Mouse (Mus musculus) urinary bladder, adult 18-20 months (tissue): ENCODE data around the gene Ap2a1.
"Not testable (repeated sequence)": the region's sequence is repeated elsewhere in the genome, so short reads cannot be mapped to it uniquely, and the experiment has no call there.

Experiments
- DNase-seq, 2 experiments: peaks; one replicate each; pipeline ENCODE4 v3.0.0; 2022; ENCODE audit warnings: low spot score in 2 of 2, mixed read lengths in 2 of 2

Ap2a1 gene

DNA sequence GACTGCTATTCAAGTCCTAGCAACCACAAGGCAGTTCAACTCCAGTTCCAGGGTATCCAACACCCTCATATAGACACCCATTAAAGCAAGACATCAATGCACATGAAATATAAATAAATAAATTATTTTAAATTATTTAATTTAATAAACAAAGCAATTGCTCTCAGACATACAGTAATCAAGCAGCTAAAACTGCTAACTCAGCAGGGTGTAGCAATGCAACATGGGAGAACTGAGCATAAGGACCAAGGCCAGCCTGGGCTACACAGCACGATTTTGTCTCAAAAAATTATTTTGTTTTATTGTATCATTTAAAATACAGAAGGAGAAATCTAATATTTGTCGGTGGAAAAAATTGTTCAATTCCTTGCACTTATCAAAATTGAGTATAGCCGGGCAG lies 35.1 kb downstream of the Ap2a1 start:
- DNase-seq, result no peak

DNA sequence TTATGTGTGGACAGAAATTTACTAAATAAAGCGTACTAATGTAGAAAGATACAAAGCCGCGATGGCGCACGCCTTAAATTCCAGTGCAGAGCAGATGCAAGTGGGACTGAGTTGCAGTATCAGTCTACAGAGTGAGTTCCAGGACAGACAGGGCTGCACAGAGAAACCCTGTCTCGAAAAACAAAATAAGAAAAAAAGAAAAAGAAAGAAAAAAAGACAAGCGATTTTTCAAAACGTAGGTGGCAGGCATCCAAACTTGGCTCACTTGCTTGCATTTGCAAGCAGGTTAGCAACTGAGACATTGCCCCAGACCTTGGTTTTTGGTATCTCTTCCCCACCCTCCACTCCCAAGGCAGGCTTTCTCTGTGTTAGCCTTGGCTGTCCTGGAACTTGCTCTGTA lies 36.1 kb downstream of the Ap2a1 start:
- no peak for DNase-seq

DNA sequence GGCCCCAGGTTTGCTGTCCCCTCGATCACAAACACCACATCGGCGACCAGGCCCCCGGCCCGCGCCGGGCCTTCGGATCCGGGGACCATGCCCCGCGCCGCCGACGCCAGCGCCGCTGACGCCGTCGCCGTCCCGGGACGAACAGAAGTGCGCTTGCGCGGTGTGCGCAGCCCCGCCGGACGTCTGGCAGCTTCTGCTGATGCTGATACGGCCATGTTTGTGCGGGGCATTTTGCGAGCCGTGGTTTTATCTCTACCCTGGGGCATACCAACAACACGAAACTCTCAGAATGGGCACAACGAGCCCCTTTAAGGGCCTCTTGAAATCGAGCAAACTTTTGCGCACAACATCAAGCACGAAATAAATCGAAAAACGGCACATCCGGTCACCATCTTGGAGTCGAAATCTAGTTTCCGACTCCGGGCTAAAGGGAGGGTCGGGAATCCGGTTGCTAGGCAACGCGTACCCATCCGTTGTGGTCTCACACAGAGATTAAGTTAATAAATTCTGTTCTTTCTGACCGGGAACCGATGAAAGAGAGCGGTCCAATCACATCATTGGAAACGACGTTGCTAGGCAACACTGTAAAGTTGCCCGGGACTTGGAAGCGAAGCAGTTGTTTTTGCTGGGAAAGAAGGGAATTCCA lies 36.9 kb downstream of the Ap2a1 start, which contains the start of gene Med25:
Med25 (minus strand) TSS at position 437 of the 646 bp plus-strand sequence.
- DNase-seq, result peak; percentile 84 to 85

DNA sequence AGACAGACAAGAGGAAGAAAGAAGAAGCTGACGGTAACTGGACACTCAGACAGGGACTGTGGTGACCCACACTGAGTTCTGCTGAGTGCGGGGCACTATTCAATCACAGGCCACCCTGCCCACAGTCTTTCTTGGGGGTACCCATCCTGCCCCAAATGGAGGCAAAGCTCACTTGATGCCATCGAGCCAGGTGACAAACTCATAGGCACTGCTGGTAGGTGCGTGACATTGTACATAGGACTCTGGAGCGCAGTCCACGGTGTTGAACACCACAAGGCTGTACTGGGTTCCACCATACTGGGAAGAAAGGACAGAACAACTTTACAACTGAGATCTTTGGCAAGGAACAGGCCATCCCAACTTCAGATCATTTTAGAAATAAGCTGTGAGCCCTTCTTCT lies 37.7 kb downstream of the Ap2a1 start:
- no peak for DNase-seq

DNA sequence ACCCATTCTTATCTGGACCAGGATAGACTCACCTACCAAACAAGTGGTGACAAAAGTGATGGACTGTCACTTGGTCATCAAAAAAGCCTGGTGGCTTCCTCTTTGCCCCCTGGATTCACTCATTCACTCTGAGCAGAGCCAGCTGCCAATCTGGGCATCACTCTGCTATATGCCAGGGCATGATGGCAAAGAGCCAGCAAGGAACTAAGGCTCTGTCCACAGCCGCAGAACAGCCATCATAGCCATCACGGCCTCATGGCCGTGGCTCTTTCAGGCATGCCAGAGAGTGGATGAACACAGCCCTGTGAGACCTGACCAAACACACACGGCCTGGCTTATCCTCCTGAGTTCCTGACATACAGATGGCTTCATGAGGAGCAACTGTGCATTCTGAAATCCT lies 38.6 kb downstream of the Ap2a1 start:
- no peak for DNase-seq

DNA sequence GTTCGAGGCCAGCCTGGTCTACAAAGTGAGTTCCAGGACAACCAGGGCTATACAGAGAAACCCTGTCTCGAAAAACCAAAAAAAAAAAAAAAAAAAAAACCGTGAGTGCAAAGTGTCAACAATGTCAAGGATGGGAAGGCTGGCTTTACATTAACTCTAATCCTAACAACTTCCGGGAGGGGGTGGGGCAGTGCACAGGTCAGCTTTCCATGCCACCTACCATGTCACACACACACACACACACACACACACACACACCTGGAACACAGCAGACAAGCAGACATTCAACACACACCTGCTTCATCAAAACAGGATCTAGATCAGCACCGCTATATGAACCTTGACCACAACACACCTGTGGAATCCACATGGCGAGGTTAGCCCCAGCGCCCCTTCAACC lies 39.1 kb downstream of the Ap2a1 start:
- no peak for DNase-seq

DNA sequence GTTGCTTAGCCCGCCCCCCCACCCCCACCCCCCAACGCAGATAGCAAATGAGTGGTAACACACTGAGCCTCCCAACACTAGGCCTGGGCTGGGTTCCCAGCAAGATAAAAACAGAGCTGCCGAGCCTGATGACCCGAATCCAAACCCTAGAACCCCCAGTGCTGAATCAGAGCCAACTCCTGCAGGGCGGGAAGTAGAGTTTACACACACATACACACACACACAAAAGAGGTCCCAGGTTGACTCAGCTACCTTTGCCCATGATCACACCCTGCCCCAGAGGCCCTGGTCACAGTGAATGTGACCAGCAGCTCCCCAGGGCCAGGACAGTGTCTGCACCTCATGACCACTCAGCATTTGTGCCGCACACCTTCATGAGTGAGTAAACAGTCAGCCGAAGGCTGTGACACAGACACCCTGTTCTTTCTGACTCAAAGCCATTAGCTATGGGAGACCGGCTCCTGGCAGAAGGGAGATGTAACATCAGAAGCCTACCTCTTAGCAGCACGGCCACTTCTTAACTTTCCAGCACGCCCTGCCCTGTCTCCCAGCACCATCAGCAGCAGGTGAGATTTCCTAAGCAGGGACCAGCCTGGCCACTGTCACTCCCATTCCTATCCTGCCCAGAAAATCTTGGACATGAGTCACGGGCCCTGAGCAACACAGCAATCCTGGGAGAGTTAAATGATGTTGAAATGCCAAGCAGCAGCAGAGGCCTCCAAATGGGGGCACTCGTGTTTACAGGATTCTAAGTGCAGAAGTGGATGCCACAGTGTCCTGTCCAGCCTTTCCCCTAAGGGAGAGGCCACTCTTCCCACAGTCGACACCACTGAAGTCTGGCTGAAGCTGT lies 40.8 kb downstream of the Ap2a1 start:
- DNase-seq, result no peak

DNA sequence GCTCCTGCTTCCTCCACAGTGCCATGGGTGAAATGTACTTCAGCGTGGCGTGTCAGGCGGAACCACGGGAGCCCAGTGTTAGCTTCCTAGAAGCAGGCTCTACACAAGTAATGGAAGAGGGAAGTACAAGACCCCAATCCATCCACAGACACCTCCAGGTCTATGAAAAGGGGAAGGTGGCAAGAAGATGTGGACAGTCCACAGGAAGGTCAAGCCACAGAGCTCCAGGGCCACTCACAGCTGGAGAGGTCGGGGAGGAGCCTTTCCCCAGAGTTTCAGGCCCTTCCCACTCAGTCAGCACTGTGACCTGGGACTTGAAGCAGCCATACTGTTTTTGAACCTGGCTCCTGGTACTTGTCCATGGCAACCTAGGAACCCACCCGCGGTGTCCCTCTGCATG lies 42.3 kb downstream of the Ap2a1 start:
- DNase-seq, result no peak

DNA sequence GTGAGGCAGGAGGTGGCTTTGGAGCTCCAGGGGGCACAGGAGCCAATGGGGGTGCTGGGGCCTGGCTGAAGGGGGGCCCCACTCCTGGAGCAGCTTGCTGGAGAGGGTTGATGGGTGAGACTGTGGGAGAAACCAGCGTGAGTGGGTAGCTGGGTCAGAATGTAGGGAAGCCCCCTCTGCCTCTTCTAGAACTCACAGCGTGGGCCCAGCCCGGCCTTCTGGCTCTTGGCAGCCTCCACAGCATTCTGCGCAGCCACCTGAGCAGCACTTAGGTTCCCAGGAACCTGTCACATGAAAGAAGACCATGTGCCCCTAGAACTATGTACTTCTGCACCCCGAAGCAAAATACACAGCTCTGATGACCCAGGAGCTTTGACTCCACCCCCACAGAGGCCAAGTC lies 44.7 kb downstream of the Ap2a1 start:
- DNase-seq, result no peak

DNA sequence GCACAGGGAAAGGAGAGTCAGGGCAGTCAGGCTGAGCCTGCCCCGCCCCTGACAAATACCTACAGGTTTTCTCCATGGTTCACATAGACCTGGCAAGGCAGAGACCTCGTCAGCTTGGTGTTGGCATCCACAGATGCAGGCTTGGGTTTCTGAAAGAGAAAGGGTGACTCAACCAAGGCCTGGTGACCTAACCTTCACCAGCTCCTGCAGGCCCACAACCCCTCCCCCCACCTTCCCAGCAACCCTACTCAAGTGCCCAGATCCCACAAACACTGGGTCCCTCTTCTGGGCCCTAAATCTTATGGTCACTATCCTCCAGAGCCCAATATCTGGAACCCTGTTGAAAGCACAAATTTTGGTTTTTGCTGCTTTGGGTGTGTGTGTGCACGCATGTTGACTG lies 46.3 kb downstream of the Ap2a1 start:
- DNase-seq, result no peak

DNA sequence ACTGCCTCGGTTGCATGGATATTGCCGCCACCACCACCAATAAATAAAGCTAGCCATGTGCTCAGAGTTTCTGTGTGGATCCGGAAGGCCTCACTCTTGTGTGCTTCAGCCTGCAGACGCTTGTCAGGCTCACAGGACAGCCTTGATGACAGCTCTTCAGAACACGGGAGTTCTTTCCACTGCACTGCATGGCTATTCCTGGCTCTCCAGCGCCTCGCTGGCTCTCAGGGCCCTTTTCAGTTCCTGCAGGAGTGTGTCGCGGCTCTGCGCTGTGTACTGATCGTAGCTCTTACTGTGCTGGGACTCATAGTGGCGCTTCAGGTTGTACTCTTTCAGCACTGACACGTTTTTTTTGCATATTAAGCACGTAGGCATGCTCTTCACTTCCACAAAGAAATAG lies 51.5 kb downstream of the Ap2a1 start:
- DNase-seq, result no peak

DNA sequence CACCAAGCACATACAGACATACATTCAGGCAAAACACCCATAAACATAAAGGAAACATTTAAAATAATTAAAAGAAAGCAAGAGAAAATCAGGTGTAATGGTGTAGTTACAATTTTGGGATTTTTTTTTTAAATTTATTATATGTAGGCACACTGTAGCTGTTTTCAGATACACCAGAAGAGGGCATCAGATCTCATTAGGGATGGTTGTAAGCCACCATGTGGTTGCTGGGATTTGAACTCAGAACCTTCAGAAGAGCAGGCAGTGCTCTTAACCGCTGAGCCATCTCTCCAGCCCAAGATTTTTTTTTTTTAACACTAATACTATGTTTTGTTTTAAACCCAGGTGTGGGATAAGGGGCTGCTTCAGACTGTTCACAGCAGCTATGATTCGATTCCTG lies 57.5 kb downstream of the Ap2a1 start:
- DNase-seq, result not testable (repeated sequence)

DNA sequence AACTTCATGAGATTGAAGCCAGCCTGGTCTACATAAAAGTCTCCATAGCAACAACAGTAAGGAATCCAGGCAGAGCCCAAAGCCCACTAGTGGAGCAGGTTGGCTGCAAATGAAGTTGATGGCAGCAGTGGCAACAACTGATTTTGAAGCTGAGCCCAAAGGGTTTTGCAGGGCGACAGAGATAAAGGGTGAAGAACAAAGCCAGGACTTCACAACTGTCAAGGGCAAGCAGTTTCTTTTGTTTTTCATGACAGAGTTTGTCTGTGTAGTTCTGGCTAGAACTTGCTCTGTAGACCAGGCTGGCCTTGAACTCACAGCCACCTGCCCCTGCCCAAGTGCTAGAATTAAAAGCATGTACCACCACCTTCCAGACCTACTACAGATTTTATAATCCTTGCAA lies 58.1 kb downstream of the Ap2a1 start:
- no peak for DNase-seq

DNA sequence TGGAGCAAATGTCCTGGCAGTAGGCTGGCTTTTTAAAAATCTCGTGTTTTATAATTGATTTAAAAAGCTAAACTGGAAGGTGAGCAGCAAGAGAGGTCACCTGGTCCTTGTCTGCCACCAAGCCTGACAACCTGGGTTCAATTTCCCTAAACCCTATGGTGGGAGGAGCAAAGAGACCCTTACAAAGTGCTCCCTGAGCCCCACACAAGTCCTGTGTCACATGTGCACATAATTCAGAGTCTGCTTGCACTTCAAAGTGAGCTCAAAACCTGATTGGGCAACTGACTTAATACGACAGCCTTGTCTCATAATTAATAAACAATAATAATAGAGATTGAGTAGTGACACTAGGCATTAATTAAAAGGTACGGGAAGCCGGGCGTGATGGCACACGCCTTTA lies 58.7 kb downstream of the Ap2a1 start:
- no peak for DNase-seq

DNA sequence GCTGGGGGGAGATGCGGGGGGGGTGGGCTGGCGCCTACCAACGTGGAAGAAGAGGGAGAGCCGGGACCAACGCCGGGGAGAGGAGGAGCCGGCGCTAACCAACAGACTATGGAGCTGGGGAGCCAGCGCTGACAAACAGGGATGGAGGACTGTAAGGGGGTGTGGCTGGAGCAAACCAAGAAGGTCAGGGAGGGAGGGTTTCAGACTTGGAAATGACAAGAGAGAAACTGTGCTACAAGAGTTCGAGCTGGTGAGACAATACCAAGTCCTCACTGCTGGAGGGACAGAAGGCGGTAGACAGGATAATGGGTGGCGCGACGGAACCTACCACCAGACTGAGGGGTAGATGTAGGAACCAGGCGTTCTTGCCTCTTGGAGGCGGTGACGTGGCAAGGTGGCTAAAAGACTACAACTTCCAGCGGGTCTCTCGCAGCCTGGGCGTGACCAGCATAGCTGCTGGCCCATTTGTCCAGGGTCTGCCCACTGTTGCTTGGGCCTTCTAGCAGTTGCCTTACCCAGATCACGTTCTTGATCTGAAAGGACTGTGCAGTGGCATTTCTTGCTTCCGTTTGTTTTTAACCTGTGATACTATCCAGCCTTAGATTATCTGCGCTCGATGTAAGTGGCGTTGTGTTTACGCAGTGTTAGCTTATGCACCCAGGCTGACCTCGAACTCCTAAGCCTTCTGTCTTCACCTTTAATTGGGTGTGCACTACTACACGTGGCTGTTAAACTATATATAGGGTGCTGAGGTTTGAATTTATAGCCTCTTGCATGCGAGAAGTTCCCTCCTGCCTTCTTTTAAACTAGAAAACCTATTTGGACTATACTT lies 59.4 kb downstream of the Ap2a1 start, which contains the start of gene Ptov1:
Ptov1 (minus strand) TSS at position 92 of the 832 bp plus-strand sequence.
- DNase-seq, result peak; percentile 80 to 91

DNA sequence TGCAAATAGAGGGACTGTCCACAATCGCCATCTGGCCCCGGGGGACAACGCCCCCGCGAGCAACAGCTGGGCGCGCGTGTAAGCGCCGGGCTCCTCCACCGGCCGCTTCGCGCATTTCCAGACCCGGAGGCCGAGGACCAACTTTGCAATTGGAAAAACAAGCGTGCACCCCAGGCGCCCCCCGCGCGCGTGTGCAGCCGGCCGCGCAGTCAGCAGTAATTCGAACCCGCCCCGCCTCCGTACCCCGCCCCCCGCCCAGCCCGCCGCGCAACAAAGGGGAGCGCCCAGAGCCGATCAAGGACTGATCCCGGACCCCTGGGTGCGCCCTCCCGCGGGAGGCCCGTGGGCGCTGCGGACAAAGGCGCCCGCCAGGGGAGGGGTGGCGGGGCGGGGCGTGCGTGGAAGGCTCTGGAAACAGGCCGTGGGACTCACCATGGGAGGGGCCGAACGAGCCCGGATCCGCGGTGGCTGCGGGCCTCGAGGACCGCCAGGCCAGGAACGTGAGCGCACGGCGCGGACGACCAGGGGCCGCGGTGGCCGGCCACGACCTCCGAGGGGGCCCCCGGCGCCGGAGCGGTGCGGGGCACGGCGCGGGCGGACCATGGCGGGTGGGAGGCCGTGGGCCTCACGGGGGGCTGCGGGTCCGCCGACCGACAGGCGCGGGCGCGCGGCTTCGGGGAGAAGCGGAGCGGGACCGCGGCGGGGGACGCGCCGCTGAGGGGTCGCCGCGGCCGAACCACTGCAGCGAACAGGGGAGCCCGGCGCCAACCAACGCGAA lies 60.2 kb downstream of the Ap2a1 start:
- DNase-seq, result peak; percentile 65 to 72

DNA sequence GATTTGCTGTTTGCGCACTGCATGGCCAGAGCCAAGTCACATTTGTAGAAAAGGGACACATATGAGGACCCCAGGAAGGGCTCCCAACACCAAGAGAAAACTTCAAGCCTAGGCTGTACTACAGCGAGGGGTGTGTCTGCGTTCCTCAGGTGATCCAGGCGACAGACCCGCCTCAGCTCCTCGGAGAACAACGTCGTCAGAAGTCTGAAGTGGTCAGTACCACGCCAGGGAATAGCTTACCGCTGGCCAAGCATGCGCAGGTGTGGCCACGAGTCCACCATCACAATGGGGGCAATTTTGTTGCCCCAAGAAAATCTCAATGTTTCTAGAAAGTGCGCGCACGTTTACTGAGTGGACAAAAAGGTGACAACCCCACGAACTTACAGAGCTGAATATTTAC lies 60.8 kb downstream of the Ap2a1 start:
- no peak for DNase-seq

DNA sequence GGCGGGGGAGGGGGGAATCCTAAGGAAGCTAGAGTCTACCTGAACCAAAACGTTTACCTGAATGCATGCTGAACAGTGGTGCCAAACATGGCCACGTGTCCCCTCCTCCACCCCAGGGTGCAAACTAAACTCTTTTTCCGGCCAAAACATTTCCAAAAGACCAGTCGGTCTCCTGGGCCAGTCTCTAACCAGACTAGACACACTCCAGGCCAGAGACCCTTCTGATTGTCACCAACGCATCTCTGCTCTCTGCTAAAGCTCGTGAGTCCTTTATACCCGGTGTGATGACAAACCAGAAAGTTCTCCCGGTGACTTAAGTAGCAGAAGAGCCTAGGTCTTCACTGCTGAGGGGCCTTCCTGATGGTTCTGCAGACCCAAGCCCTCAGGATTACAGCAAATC lies 61.5 kb downstream of the Ap2a1 start:
- DNase-seq, result no peak

DNA sequence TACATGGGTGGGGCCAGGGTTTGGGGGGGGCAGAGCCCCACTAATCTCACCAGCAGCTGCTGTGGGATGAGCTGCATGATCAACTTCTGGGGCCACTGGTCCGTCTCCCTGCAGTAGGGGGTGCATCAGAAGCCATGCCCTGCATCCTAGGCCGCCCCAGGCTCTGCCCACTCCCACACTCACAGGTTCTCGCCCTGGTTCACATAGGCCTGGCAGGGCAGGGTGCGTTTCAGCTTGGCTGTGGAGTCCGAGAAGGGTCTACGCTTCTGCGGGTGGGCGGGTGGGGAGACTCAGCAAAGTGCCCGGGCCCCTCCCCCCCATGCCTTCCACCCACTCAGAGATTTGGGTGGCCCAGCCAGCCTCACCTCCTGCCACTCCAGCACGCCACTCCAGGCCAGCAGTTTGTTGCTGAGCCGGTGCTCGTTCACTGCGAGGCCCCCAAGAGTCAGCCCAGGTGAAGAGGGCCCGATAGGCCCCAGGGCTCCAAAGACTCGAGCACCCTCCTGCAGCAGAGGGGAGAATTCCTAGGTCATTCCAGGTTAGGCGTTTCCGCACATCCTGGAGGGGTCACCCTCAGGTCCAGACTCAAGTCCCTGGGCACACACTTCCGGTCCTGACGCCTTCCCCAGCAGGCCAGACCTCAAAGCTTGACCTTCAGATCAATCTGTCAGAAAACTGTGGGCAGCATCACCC lies 62.1 kb downstream of the Ap2a1 start:
- DNase-seq, result no peak

DNA sequence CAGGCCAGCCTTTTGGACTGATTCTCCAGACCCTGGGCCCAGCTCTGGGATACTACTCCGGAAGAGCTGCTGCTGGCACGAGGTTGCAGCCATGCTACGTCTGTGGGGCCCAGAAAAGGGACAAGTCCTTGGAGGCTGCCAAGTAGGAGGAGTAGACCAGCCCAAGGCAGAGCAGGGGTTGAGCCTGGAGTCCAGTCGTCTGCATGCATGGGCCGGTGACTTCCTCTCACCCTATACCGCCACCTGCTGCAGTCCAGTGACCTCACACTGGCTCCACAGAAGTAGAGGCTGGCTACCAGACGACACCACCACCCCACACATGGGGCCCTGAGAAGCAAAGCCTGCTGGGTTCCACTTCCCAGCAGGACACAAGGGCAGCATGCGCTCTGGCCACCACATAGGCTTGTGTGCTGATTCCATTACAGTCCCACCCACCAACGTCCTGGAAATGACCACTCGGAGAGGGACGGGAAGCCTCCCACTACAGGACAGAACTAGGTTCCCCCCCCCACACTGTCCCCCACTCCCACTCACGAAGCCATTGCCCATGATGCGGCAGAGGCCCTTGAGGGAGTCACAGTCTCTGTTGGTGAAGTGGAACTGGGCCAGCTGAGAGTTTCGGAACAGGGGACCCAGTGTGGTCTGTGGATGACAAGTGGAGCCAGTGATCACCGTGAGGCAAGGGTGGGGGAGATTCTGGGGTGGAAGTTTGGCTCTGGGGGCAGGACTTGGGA lies 62.9 kb downstream of the Ap2a1 start:
- peak in 1 of 2 experiments; percentile 51 for DNase-seq
